Mouse (Mus musculus): ENCODE data around the gene Asic4. TPM values are rescaled to one million over a fixed set of nuclear protein-coding genes. Genes with fewer than 3 reads are reported as not detected.
A peak's percentile ranks its signal among the peaks of the same experiment; 100 is the strongest.

Gene Asic4
- polyA plus RNA-seq, 1 experiment = 0.28 TPM

DNA sequence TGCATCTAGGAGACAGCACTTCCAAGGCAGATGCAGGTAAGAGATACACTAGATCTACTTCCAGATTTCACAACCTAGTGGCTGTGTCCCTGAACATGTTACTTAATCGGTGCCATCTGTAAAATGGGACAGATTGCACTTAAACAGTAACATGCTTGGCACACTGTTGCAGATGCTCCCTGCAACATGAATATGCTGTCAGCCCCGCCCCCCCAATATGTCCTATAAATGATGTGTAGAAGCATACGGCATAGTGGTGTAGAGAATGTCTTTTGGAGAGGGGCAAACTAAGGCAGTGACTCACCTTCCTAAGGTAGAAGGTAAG is 27.7 kb downstream of the Asic4 start:
- H3K36me3 ChIP-seq (ENCODE audit: control insufficient read depth, insufficient read depth) = peaks cover 4% of the 10 kb centered on the region
- TF ChIP-seq TCF3 (IDR thresholded peaks at IDR 0.05; ENCODE audit: insufficient read length, low read depth) (no peak), MYOG (IDR thresholded peaks at IDR 0.05; ENCODE audit: control insufficient read depth in 1 of 3, insufficient read depth in 1 of 3, insufficient read length in 2 of 3, low read depth in 2 of 3) (no peak), MYOD1 (IDR thresholded peaks at IDR 0.05; ENCODE audit: control insufficient read depth in 1 of 3, insufficient read length in 2 of 3, low read depth in 2 of 3) (no peak), POLR2A (IDR thresholded peaks at IDR 0.05; ENCODE audit: insufficient read length, low read depth) (no peak), REST (IDR thresholded peaks at IDR 0.05; ENCODE audit: insufficient read depth, insufficient read length) (no peak), POLR2AphosphoS2 (IDR thresholded peaks at IDR 0.05; ENCODE audit: insufficient read length, low read depth) (no peak), E2F4 (IDR thresholded peaks at IDR 0.05; ENCODE audit: insufficient read depth) (no peak), MAX (IDR thresholded peaks at IDR 0.05; ENCODE audit: low read depth) (no peak), CEBPB (IDR thresholded peaks at IDR 0.05; ENCODE audit: insufficient read depth, poor library complexity, severe bottlenecking) (no peak), USF1 (IDR thresholded peaks at IDR 0.05; ENCODE audit: low read depth) (no peak), SRF (IDR thresholded peaks at IDR 0.05; ENCODE audit: control insufficient read depth, insufficient read length, low read depth) (no peak), TCF12 (IDR thresholded peaks at IDR 0.05; ENCODE audit: insufficient read depth, poor library complexity, severe bottlenecking) (no peak)
- peaks cover 6% of the 10 kb centered on the region for H3K79me2 ChIP-seq (ENCODE audit: control insufficient read depth, insufficient read depth)
- H3K4me2 ChIP-seq (ENCODE audit: low read depth) = peak overlapping the region; percentile 86
- peaks cover 5% of the 10 kb centered on the region for H3K27me3 ChIP-seq (ENCODE audit: control insufficient read depth, insufficient read depth, insufficient read length)
- H3K4me3 ChIP-seq = peak overlapping the region; percentile 28
- no peak overlapping the region for H3ac ChIP-seq (ENCODE audit: control insufficient read depth, insufficient read length)

DNA sequence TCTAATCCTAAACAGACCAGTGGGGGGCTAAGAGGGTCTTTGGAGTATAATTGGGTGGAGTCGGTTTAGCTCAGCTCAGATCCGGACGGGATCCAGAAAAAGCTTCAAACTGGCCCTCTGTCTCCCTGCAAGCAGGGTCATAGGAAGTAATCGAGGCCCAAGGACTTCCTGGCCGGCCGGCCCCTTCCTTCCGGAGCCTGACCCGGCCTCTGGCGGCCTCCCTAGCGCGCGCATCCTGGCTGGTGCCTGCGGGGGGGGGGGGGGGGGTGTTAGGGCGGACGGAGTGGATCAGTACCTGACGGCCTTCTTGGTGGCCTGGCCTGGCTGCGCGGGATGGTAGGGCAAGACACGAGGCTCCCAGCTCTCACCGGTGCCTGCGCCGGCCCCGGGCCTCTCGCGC is 28.3 kb downstream of the Asic4 start:
- Histone ChIP-seq H3K27me3 (ENCODE audit: control insufficient read depth, insufficient read depth, insufficient read length) (peaks cover 6% of the 10 kb centered on the region), H3K4me3 (peak overlapping the region; percentile 28), H3K36me3 (ENCODE audit: control insufficient read depth, insufficient read depth) (peaks cover 4% of the 10 kb centered on the region), H3ac (ENCODE audit: control insufficient read depth, insufficient read length) (peak overlapping the region; percentile 53), H3K79me2 (ENCODE audit: control insufficient read depth, insufficient read depth) (peaks cover 6% of the 10 kb centered on the region), H3K4me2 (ENCODE audit: low read depth) (peak overlapping the region; percentile 86)
- TF ChIP-seq MYOD1 (IDR thresholded peaks at IDR 0.05; ENCODE audit: control insufficient read depth in 1 of 3, insufficient read length in 2 of 3, low read depth in 2 of 3) (no peak), SRF (IDR thresholded peaks at IDR 0.05; ENCODE audit: control insufficient read depth, insufficient read length, low read depth) (no peak), MAX (IDR thresholded peaks at IDR 0.05; ENCODE audit: low read depth) (no peak), USF1 (IDR thresholded peaks at IDR 0.05; ENCODE audit: low read depth) (no peak), CEBPB (IDR thresholded peaks at IDR 0.05; ENCODE audit: insufficient read depth, poor library complexity, severe bottlenecking) (no peak), TCF12 (IDR thresholded peaks at IDR 0.05; ENCODE audit: insufficient read depth, poor library complexity, severe bottlenecking) (no peak), TCF3 (IDR thresholded peaks at IDR 0.05; ENCODE audit: insufficient read length, low read depth) (no peak), MYOG (IDR thresholded peaks at IDR 0.05; ENCODE audit: control insufficient read depth in 1 of 3, insufficient read depth in 1 of 3, insufficient read length in 2 of 3, low read depth in 2 of 3) (no peak)

DNA sequence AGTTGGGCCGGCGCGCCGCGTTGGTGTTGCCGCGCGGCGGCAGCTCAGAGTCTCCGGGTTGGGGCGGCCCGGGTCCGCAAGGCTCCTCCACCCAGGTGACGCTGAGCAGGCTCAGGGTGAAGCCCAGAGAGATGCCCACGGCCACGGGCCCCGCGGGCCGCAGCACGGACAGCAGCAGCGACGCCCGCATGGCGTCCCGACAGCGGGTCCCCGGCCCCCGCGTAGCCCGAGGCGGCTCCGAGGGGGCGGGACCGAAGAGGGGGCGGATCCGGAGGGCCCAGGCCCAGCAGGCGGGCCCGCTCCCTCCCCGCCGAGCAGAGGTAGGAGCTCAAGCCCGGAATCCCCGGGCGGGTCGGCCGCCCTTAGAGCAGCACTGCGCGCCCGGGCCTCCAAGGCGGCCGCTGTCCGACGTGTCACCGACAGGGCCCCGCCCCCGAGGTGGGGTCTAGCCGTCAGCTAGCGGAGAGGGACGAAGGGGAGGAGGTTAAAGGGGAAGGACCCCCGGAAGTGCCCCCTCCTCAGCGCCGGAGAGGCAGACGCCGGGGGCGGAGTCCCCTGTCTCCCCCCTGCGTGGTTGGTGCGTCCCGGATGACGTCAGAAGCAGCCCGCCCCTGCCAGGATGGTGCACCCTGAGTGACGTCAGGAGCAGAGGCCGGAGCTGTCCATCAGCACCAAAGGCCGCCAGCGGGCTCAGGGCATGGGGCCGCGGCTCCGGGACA is 28.8 kb downstream of the Asic4 start, which contains the start of the genes Chpf and Tmem198:
TSS of gene Chpf (minus strand) at position 392 of the 719 bp plus-strand sequence.
TSS of gene Tmem198 (plus strand) at position 617 of the 719 bp plus-strand sequence.
- peaks cover 6% of the 10 kb centered on the region for H3K27me3 ChIP-seq (ENCODE audit: control insufficient read depth, insufficient read depth, insufficient read length)
- H3K36me3 ChIP-seq (ENCODE audit: control insufficient read depth, insufficient read depth) = peaks cover 4% of the 10 kb centered on the region
- H3ac ChIP-seq (ENCODE audit: control insufficient read depth, insufficient read length) = peak within 1 kb of the TSS; percentile 53
- peak within 1 kb of the TSS; percentile 86 for H3K4me2 ChIP-seq (ENCODE audit: low read depth)
- peak within 1 kb of the TSS; percentile 28 for H3K4me3 ChIP-seq
- peak; percentile 86 for TF ChIP-seq POLR2A (IDR thresholded peaks at IDR 0.05; ENCODE audit: insufficient read length, low read depth)
- TF ChIP-seq CEBPB (IDR thresholded peaks at IDR 0.05; ENCODE audit: insufficient read depth, poor library complexity, severe bottlenecking) = no peak
- peak; percentile 7 for TF ChIP-seq POLR2AphosphoS2 (IDR thresholded peaks at IDR 0.05; ENCODE audit: insufficient read length, low read depth)
- no peak for TF ChIP-seq E2F4 (IDR thresholded peaks at IDR 0.05; ENCODE audit: insufficient read depth)
- TF ChIP-seq SRF (IDR thresholded peaks at IDR 0.05; ENCODE audit: control insufficient read depth, insufficient read length, low read depth) = peak; percentile 73
- TF ChIP-seq TCF3 (IDR thresholded peaks at IDR 0.05; ENCODE audit: insufficient read length, low read depth) = no peak
- peak in 1 of 3 experiments; percentile 3 for TF ChIP-seq MYOD1 (IDR thresholded peaks at IDR 0.05; ENCODE audit: control insufficient read depth in 1 of 3, insufficient read length in 2 of 3, low read depth in 2 of 3)
- peak; percentile 97 for TF ChIP-seq REST (IDR thresholded peaks at IDR 0.05; ENCODE audit: insufficient read depth, insufficient read length)
- peak in 1 of 3 experiments; percentile 32 for TF ChIP-seq MYOG (IDR thresholded peaks at IDR 0.05; ENCODE audit: control insufficient read depth in 1 of 3, insufficient read depth in 1 of 3, insufficient read length in 2 of 3, low read depth in 2 of 3)
- peaks cover 6% of the 10 kb centered on the region for H3K79me2 ChIP-seq (ENCODE audit: control insufficient read depth, insufficient read depth)

DNA sequence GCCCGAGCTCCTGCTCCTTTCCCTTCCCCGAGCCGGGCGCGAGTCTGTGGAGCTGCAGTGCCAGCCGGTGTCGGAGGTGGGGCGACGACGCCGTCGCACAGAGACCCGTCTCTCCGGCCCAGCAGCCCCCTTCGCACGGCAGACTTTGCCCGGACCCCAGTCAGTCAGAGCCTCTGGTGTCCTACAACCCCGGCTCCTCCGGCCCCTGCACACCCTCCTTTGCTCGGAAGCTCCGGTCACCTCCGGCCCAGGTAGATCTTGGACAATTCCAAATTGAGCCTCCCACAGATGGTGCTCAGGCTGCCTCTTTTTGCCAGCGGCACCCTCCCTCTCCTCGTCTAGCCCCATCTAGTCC is 29.4 kb downstream of the Asic4 start:
- Histone ChIP-seq H3K79me2 (ENCODE audit: control insufficient read depth, insufficient read depth) (peaks cover 6% of the 10 kb centered on the region), H3K36me3 (ENCODE audit: control insufficient read depth, insufficient read depth) (peaks cover 4% of the 10 kb centered on the region), H3ac (ENCODE audit: control insufficient read depth, insufficient read length) (peak overlapping the region; percentile 53), H3K4me2 (ENCODE audit: low read depth) (peak overlapping the region; percentile 67), H3K27me3 (ENCODE audit: control insufficient read depth, insufficient read depth, insufficient read length) (peaks cover 6% of the 10 kb centered on the region), H3K4me3 (peak overlapping the region; percentile 28)
- no peak for TF ChIP-seq E2F4 (IDR thresholded peaks at IDR 0.05; ENCODE audit: insufficient read depth)
- no peak for TF ChIP-seq TCF3 (IDR thresholded peaks at IDR 0.05; ENCODE audit: insufficient read length, low read depth)
- no peak for TF ChIP-seq MAX (IDR thresholded peaks at IDR 0.05; ENCODE audit: low read depth)
- no peak for TF ChIP-seq MYOD1 (IDR thresholded peaks at IDR 0.05; ENCODE audit: control insufficient read depth in 1 of 3, insufficient read length in 2 of 3, low read depth in 2 of 3)
- TF ChIP-seq TCF12 (IDR thresholded peaks at IDR 0.05; ENCODE audit: insufficient read depth, poor library complexity, severe bottlenecking) = no peak

DNA sequence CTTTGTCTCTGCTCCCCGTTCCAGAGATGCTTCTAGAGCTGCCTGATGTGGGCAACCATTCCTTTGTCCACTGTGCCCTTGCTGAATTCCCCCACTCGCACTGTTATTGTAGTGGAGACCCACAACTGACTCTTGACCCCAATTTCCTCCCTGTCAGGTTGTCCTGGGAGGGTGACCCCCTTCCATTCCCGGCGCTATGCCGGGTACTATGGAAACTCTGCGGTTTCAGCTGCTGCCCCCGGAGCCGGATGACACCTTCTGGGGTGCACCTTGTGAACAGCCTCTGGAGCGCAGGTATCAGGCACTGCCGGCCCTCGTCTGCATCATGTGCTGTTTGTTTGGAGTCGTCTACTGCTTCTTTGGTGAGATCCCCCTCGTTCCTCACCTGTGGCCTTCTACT is 29.8 kb downstream of the Asic4 start:
- Histone ChIP-seq H3K4me3 (peak overlapping the region; percentile 28), H3K27me3 (ENCODE audit: control insufficient read depth, insufficient read depth, insufficient read length) (peaks cover 6% of the 10 kb centered on the region), H3K4me2 (ENCODE audit: low read depth) (peak overlapping the region; percentile 67), H3K79me2 (ENCODE audit: control insufficient read depth, insufficient read depth) (peaks cover 6% of the 10 kb centered on the region), H3K36me3 (ENCODE audit: control insufficient read depth, insufficient read depth) (peaks cover 4% of the 10 kb centered on the region), H3ac (ENCODE audit: control insufficient read depth, insufficient read length) (no peak overlapping the region)
- no peak for TF ChIP-seq E2F4 (IDR thresholded peaks at IDR 0.05; ENCODE audit: insufficient read depth)
- no peak for TF ChIP-seq MAX (IDR thresholded peaks at IDR 0.05; ENCODE audit: low read depth)
- no peak for TF ChIP-seq TCF12 (IDR thresholded peaks at IDR 0.05; ENCODE audit: insufficient read depth, poor library complexity, severe bottlenecking)
- no peak for TF ChIP-seq MYOG (IDR thresholded peaks at IDR 0.05; ENCODE audit: control insufficient read depth in 1 of 3, insufficient read depth in 1 of 3, insufficient read length in 2 of 3, low read depth in 2 of 3)
